Mouse (Mus musculus) lung, embryonic 14.5 days (tissue): ENCODE results near the gene Pip4k2a. TPM values are rescaled to one million over a fixed set of nuclear protein-coding genes. Genes with fewer than 3 reads are reported as not detected.

Source experiments
- ATAC-seq: fragments of 200-750 bp; cut with Nextera tagmentation; 2 replicates; pipeline ENCODE4 v1.8.0; 2017; ENCODE audit warnings: mild to moderate bottlenecking, moderate TSS enrichment, moderate library complexity; ENCODE audit not compliant: insufficient read depth
- DNase-seq: peaks from one replicate; pipeline ENCODE4 v3.0.0-alpha.2; 2015
- H3K27ac ChIP-seq: fragments of 300-500 bp; sonication (generic); 2 replicates; pipeline ENCODE4 v1.5.1; 2014; ENCODE audit warnings: low read depth, mild to moderate bottlenecking, moderate library complexity
- H3K27me3 ChIP-seq: fragments of 300-500 bp; sonication (generic); 2 replicates; pipeline ENCODE4 v1.6.1; 2014; ENCODE audit warnings: low read length, control low read depth; ENCODE audit not compliant: insufficient read depth
- H3K36me3 ChIP-seq: fragments of 300-500 bp; sonication (generic); 2 replicates; pipeline ENCODE4 v1.6.1; 2014; ENCODE audit warnings: control low read depth; ENCODE audit not compliant: insufficient read depth
- H3K4me1 ChIP-seq: fragments of 300-500 bp; sonication (generic); 2 replicates; pipeline ENCODE4 v1.6.1; 2014; ENCODE audit warnings: antibody characterized with exemption, control low read depth; ENCODE audit not compliant: insufficient read depth
- H3K4me2 ChIP-seq: fragments of 300-500 bp; sonication (generic); 2 replicates; pipeline ENCODE4 v1.6.1; 2014; ENCODE audit warnings: mild to moderate bottlenecking
- H3K4me3 ChIP-seq: fragments of 300-500 bp; sonication (generic); 2 replicates; pipeline ENCODE4 v1.5.1; 2014; ENCODE audit warnings: low read depth, low read length
- H3K9ac ChIP-seq: fragments of 300-500 bp; sonication (generic); 2 replicates; pipeline ENCODE4 v1.6.1; 2014
- H3K9me3 ChIP-seq: fragments of 300-500 bp; sonication (generic); 2 replicates; pipeline ENCODE4 v1.6.1; 2016; ENCODE audit warnings: low read depth, low read length, control low read depth
- CTCF ChIP-seq: IDR thresholded peaks from 2 replicates; pipeline ENCODE4 v1.5.1; 2016; ENCODE audit warnings: antibody characterized with exemption, low read depth
- WGBS: fragments of 180-500 bp; shearing (Covaris S2); extraction: QIAGEN DNeasy Blood & Tissue Kit; methylation state at CpG from one replicate; pipeline ENCODE4 v1.1.7; 2014; 5-methylcytosine and 5-hydroxymethylcytosine counted together
- polyA plus RNA-seq: library from polyadenylated mRNA; unstranded; fragments of >200 nt; fragmentation: Nextera tagmentation; extraction: Ambion mirVana; gene quantifications from 2 replicates; pipeline ENCODE4 v1.2.1, GENCODE M21; 2014

The Pip4k2a gene
- polyA plus RNA-seq, 1 experiment from 2014 or later: 10.2 TPM

DNA sequence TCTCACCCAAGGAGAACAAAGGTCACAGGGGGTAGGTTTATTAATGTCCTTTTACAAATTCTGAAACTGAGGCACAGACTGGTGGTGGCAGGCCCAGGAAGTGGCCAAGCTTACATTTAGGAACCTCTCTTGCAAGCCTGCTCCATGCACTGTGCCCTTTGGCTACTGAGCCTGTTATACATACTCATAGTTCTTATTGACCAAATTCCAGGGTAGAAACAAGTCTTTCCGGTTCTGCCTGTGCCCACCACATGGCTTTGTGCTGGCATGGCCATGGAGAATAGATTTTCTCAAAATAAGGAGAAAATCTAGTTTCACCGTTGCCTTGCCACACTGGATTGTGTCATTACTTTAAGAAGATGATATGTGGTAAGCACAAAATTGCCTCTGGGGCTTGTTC is 190.0 kb downstream of the Pip4k2a start:
- DNase-seq: peak; percentile 50
- H3K4me2 ChIP-seq: no peak overlapping the region
- no peaks in the 10 kb centered on the region for H3K4me1 ChIP-seq
- H3K9ac ChIP-seq: no peak overlapping the region
- no peak overlapping the region for H3K27ac ChIP-seq
- peaks cover 4% of the 10 kb centered on the region for H3K27me3 ChIP-seq
- no peaks in the 10 kb centered on the region for H3K9me3 ChIP-seq
- 63% methylated on average over 2 of the region's 2 CpGs for WGBS
- TF ChIP-seq CTCF: no peak
- H3K4me3 ChIP-seq: no peak overlapping the region
- ATAC-seq: peak; percentile 47; the same call in 1 of the 2 replicates
- no peaks in the 10 kb centered on the region for H3K36me3 ChIP-seq

DNA sequence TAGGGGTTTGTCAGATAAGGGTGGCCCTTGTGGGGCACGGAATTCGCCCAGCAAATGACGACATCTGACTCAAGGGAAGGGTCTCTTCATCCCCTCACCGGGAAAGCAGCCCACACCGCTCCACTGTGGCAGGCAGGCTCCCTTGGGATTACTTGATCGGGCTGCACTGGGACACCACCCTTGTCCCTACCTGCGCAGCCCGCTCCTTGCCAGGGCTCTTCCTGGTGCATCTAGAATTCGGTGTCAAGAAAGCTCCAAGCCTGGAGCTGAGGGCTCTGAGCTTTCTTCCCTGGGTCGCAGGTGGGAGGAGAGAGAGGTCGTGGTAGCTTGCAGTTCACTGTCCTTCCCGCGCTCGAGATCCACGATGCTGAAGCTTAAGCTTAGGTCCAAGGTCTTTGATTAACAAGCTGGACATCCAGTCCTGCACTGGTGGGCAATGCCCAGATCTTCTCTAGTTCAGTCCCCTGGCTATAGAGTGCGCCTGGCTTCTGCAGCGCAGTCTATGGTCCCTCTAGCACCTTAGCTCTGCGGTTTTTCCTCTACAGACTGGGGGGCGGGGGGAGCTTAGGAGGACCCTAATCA is 196.6 kb downstream of the Pip4k2a start:
- Histone ChIP-seq H3K9ac (no peak overlapping the region), H3K27ac (no peak overlapping the region), H3K4me3 (peak overlapping the region; percentile 38), H3K27me3 (peaks cover 56% of the 10 kb centered on the region), H3K4me2 (peak overlapping the region; percentile 71), H3K9me3 (no peaks in the 10 kb centered on the region), H3K4me1 (peaks cover 10% of the 10 kb centered on the region), H3K36me3 (no peaks in the 10 kb centered on the region)
- ATAC-seq: peak; percentile 47; the same call in 1 of the 2 replicates
- no peak for DNase-seq
- no peak for TF ChIP-seq CTCF
- 8% methylated on average over 19 of the region's 19 CpGs for WGBS

DNA sequence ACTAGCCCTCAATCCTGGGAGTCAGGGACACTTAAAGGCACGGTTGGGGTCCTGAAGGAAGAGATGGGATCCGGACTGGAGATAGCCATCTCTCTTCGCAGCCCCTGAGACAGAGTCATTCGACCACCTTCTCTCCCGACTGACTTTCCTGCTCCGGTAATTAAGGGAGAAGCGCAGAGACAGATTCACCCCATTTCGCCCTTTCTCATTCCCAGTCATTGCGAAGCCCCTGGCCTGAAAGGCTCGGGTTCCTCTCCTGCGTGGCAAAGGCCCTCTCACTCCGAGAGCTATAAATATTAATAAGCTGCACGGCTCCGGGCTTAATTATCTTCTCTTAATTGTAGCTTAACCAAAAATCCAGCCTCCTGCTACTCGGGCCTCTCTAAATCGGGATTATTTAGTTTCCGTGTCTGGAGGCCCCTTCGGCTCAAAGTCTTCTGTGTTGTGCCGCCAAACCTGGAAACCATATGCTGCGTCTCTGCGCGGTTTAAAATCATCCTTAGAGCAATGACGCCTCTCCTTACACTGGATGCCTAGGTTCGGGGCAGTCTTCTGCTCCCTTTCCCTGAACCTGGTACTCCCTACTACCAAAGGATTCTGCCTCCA is 197.2 kb downstream of the Pip4k2a start:
- TF ChIP-seq CTCF: no peak
- no peak for DNase-seq
- H3K27ac ChIP-seq: no peak overlapping the region
- peaks cover 56% of the 10 kb centered on the region for H3K27me3 ChIP-seq
- 3% methylated on average over 24 of the region's 24 CpGs for WGBS
- 0 out of 2 replicates have a peak overlapping the region, but pooled peaks have one; percentile 16 for H3K9ac ChIP-seq
- H3K4me2 ChIP-seq: peak overlapping the region; percentile 71
- peaks cover 10% of the 10 kb centered on the region for H3K4me1 ChIP-seq
- peak overlapping the region; percentile 38 for H3K4me3 ChIP-seq
- no peaks in the 10 kb centered on the region for H3K9me3 ChIP-seq
- ATAC-seq: no peak
- no peaks in the 10 kb centered on the region for H3K36me3 ChIP-seq

DNA sequence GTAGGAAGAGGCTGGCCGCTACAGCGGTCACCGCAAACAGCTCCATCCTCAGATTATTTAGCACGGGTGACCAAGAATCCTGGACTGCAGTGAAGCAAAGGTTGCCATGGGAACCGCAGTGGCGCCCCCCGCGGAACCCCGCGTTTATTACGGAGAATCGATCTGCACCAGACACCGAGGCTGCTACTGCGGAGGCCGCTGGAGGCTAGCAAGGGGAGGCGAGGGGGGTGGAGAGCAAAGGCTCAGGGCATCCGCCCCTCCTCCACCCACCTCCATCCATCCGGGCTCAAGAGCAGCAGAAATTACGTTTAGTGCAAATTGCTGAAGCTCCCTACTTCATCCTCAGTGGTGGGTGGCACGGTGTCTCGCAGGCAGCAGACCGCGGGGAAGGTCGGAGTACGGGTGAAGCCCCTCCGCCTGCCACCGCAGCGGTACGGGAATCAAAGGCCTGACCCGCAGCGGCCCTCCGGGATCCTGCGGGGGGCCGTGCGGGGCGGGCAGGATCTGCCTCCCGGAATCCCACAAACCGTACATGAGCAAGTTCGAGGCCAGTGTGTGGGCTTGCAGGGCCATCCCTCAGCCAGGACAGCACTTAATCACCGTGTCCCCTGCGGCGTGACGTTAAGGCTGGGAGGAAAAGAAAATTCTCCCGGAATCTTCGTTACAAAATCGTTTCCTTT is 197.8 kb downstream of the Pip4k2a start:
- H3K9ac ChIP-seq: 0 out of 2 replicates have a peak overlapping the region, but pooled peaks have one; percentile 16
- no peaks in the 10 kb centered on the region for H3K9me3 ChIP-seq
- WGBS: under 1% methylated on average over 46 of the region's 46 CpGs
- DNase-seq (peak; percentile 53), ATAC-seq (peak; percentile 72; the same call in 1 of the 2 replicates)
- H3K27me3 ChIP-seq: peaks cover 62% of the 10 kb centered on the region
- 0 out of 2 replicates have a peak, but pooled peaks have one; percentile 16 for TF ChIP-seq CTCF
- no peaks in the 10 kb centered on the region for H3K36me3 ChIP-seq
- peaks cover 10% of the 10 kb centered on the region for H3K4me1 ChIP-seq
- no peak overlapping the region for H3K27ac ChIP-seq
- H3K4me3 ChIP-seq: peak overlapping the region; percentile 38
- peak overlapping the region; percentile 71 for H3K4me2 ChIP-seq

DNA sequence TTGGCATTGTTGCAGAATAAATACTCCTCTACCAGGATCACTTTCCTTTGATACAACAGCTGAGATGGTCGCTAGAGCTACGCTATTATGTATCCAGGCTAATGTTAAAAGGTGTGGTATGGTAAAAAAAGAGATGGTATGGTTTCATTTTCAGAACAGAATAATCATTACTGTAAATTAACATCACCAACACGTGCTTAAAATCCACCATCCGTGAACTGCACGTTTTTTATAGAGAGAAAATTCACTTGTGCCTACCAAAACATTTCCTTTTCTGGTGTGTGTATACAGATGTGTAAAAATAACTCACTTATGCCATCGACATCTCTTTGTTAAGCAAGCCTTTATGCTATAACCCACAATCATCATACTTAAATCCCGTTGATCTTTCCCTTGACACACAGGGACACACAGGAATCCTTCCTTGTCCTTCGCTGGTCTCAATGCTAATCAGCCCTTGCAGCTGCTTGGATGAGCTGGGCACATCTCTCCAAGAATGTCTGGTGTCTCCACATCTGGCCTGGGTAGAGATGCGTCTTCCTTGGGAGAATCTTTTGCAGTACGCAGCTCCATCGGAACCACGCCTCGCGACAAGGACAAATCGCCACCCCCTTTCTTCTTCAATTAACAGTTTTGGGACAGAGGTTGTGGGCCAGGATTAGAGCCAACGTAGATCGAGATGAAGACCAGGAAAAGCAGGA is 198.5 kb downstream of the Pip4k2a start:
- TF ChIP-seq CTCF: no peak
- Histone ChIP-seq H3K9me3 (no peaks in the 10 kb centered on the region), H3K36me3 (no peaks in the 10 kb centered on the region), H3K9ac (no peak overlapping the region), H3K27ac (no peak overlapping the region), H3K4me1 (peaks cover 10% of the 10 kb centered on the region), H3K4me3 (peak overlapping the region; percentile 38), H3K27me3 (peaks cover 64% of the 10 kb centered on the region), H3K4me2 (peak overlapping the region; percentile 71)
- 11% methylated on average over 17 of the region's 17 CpGs for WGBS
- DNase-seq: no peak
- ATAC-seq: no peak

DNA sequence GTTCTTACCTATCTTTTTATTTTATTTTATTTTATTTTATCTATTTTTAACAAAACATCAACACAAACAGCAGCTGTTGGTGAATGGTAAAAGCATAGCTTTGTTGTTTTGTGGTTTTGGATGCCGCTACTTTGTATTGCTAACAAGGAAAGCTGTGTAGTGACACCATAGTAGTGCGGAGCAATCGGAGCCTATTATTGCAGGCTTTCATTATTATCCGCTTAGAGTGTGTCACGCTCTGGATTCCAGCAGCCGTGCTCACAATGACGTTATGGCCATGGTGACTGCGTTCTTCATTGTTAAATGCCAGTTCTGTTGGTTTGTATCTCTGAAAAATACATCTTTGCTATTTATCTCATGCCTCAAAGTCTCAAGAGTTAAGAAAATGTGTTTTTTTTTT is 200.2 kb downstream of the Pip4k2a start:
- peaks cover 61% of the 10 kb centered on the region for H3K27me3 ChIP-seq

More for the DNA sequence above, 200.2 kb downstream of the Pip4k2a start:
- peaks cover 10% of the 10 kb centered on the region for H3K4me1 ChIP-seq
- H3K4me2 ChIP-seq: no peak overlapping the region
- no peak overlapping the region for H3K27ac ChIP-seq
- no peak overlapping the region for H3K9ac ChIP-seq
- no peak for TF ChIP-seq CTCF
- H3K9me3 ChIP-seq: no peaks in the 10 kb centered on the region
- H3K4me3 ChIP-seq: no peak overlapping the region
- no peak for ATAC-seq
- WGBS: 79% methylated on average over 8 of the region's 8 CpGs
- H3K36me3 ChIP-seq: no peaks in the 10 kb centered on the region
- DNase-seq: no peak
